Comparison of ENCODE assay signal across 8 mouse cellular contexts in the genomic region with DNA sequence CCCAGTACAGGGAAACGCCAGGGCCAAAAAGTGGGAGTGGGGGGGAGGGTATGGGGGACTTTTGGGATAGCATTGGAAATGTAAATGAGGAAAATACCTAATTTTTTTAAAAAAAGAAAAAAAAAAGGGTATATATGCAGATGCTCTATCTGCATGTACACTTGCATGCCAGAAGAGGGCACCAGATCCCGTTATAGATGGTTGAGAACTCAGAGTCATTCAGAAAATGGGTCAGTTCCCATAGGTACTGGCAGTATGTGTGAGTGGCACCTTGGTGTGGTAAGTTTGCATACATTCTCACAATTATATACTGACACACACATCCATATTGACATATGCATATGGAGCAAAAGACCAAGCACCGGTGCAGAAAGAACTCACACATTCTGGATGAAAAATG. TPM values are rescaled to one million over a fixed set of nuclear protein-coding genes. Genes with fewer than 3 reads are reported as not detected.
DNase-seq lines count a peak whose midpoint lies in the region; ATAC-seq and TF ChIP-seq lines count a peak whose summit lies in the region.
"Not testable (repeated sequence)": the region's sequence is repeated elsewhere in the genome, so short reads cannot be mapped to it uniquely, and the experiment has no call there.

No protein-coding gene starts in this region.

- not testable (repeated sequence) for TF ChIP-seq POLR2A in cerebellum, adult 2 months (IDR thresholded peaks at IDR 0.05; ENCODE audit: borderline replicate concordance, insufficient read depth, low read length); spleen, adult 2 months (IDR thresholded peaks at IDR 0.05; ENCODE audit: low read depth, low read length)

- not testable (repeated sequence) for H3K9me3 ChIP-seq in forebrain, postnatal 0 days (ENCODE audit: low read length); hindbrain, postnatal 0 days (ENCODE audit: low read length)

- not testable (repeated sequence) for H3K4me3 ChIP-seq in cerebellum, adult 2 months (replicated peaks; ENCODE audit: insufficient read depth, low read depth, low read length); forebrain, postnatal 0 days (ENCODE audit: low read depth, low read length); hindbrain, postnatal 0 days (ENCODE audit: low read length); spleen, adult 2 months (ENCODE audit: extremely low read depth, insufficient read depth, insufficient read length)

- peak; percentile 70 for DNase-seq in A20 (ENCODE audit: low read depth, low spot score)
- DNase-seq in T-cell, adult 2 months (ENCODE audit: low spot score) = peak; percentile 60
- DNase-seq in cerebellum, adult 2 months = peak in 1 of 2 experiments; percentile 59
- DNase-seq in forebrain, postnatal 0 days = peak; percentile 60
- peak; percentile 74 for DNase-seq in hindbrain, postnatal 0 days (ENCODE audit: low spot score)
- peak; percentile 44 to 53 for DNase-seq in left cerebral cortex, postnatal 14 days (ENCODE audit: low spot score in 2 of 2)
- peak; percentile 62 for DNase-seq in mesoderm, embryonic 11.5 days (ENCODE audit: low read depth, low spot score)
- peak; percentile 48 to 55 for DNase-seq in spleen, adult 2 months (ENCODE audit: low read depth in 1 of 2, low spot score in 2 of 2)

- intact Hi-C loops in left cerebral cortex, postnatal 14 days (cut with DNase I) = not testable (repeated sequence)

- H3K4me1 ChIP-seq in cerebellum, adult 2 months (ENCODE audit: control insufficient read depth, insufficient read depth, low read length); forebrain, postnatal 0 days (ENCODE audit: insufficient read depth); hindbrain, postnatal 0 days (ENCODE audit: insufficient read depth, low read length); spleen, adult 2 months (ENCODE audit: control insufficient read depth, insufficient read depth, insufficient read length): not testable (repeated sequence)

- H3K27ac ChIP-seq in cerebellum, adult 2 months (ENCODE audit: insufficient read depth, low read length); forebrain, postnatal 0 days (ENCODE audit: low read depth, low read length); hindbrain, postnatal 0 days; spleen, adult 2 months (ENCODE audit: insufficient read depth, low read length): not testable (repeated sequence)

- not testable (repeated sequence) for H3K9ac ChIP-seq in forebrain, postnatal 0 days; hindbrain, postnatal 0 days (replicated peaks; ENCODE audit: low read length)

- not testable (repeated sequence) for H3K36me3 ChIP-seq in forebrain, postnatal 0 days (ENCODE audit: insufficient read depth); hindbrain, postnatal 0 days (ENCODE audit: insufficient read depth, low read length); spleen, adult 2 months (ENCODE audit: control insufficient read depth, insufficient read depth, low read length)

- H3K27me3 ChIP-seq in cerebellum, adult 2 months (ENCODE audit: control insufficient read depth, insufficient read depth, low read length); forebrain, postnatal 0 days (ENCODE audit: insufficient read depth, low read length); hindbrain, postnatal 0 days (ENCODE audit: insufficient read depth, low read length); spleen, adult 2 months (ENCODE audit: control insufficient read depth, insufficient read depth, low read length): not testable (repeated sequence)

- WGBS in cerebellum, adult 2 months = 23% methylated on average over 3 of the region's 3 CpGs
- WGBS in forebrain, postnatal 0 days = 23% methylated on average over 3 of the region's 3 CpGs
- 27% methylated on average over 3 of the region's 3 CpGs for WGBS in hindbrain, postnatal 0 days
- 29% methylated on average over 3 of the region's 3 CpGs for WGBS in spleen, adult 2 months

- peak; percentile 40; the same call in 1 of the 2 replicates for TF ChIP-seq CTCF in cerebellum, adult 2 months (IDR thresholded peaks at IDR 0.05; ENCODE audit: borderline replicate concordance, insufficient read depth, low read depth, low read length)
- TF ChIP-seq CTCF in forebrain, postnatal 0 days (IDR thresholded peaks at IDR 0.05; ENCODE audit: low read depth) = peak; percentile 78
- peak; percentile 78 for TF ChIP-seq CTCF in hindbrain, postnatal 0 days (IDR thresholded peaks at IDR 0.05; ENCODE audit: low read depth)
- peak; percentile 12; the same call in 1 of the 2 replicates for TF ChIP-seq CTCF in spleen, adult 2 months (IDR thresholded peaks at IDR 0.05; ENCODE audit: extremely low read depth, insufficient read depth, insufficient read length, insufficient replicate concordance)

- H3K4me2 ChIP-seq in forebrain, postnatal 0 days (ENCODE audit: low read depth); hindbrain, postnatal 0 days (ENCODE audit: low read depth, low read length): not testable (repeated sequence)

- ATAC-seq in forebrain, postnatal 0 days; hindbrain, postnatal 0 days: not testable (repeated sequence)

RNA-seq across cellular contexts. Expression of a gene that starts 3.2 kb away (rescaled TPM):
- 16.3 and 17.6 TPM in 2 replicates for polyA plus RNA-seq in cerebellum, adult 2 months (2012; rRNA removed)
- 21.4 and 21.9 TPM in 2 replicates for total RNA-seq in forebrain, postnatal 0 days (2014; rRNA removed)
- polyA plus RNA-seq in forebrain, postnatal 0 days (2015; fragmentation: Nextera tagmentation; extraction: Ambion mirVana) = 19.4 and 23.2 TPM in 2 replicates
- total RNA-seq in hindbrain, postnatal 0 days (2014; rRNA removed) = 11.3 and 17.6 TPM in 2 replicates
- polyA plus RNA-seq in hindbrain, postnatal 0 days (2015; fragmentation: Nextera tagmentation; extraction: Ambion mirVana) = 22.4 and 22.6 TPM in 2 replicates
- total RNA-seq in left cerebral cortex, postnatal 14 days (2021) = 10 to 100 TPM; 17.3 to 17.7 TPM
- 2.8 and 3.7 TPM in 2 replicates for polyA plus RNA-seq in spleen, adult 2 months (2012; rRNA removed)

RNA-seq across cellular contexts. Expression of a gene that starts 10.2 kb away (rescaled TPM):
- polyA plus RNA-seq in cerebellum, adult 2 months (2012; rRNA removed) = 89.3 and 93.8 TPM in 2 replicates
- total RNA-seq in forebrain, postnatal 0 days (2014; rRNA removed) = 125 and 136 TPM in 2 replicates
- 87.5 and 104 TPM in 2 replicates for polyA plus RNA-seq in forebrain, postnatal 0 days (2015; fragmentation: Nextera tagmentation; extraction: Ambion mirVana)
- total RNA-seq in hindbrain, postnatal 0 days (2014; rRNA removed) = 142 and 178 TPM in 2 replicates
- 77.2 and 80.5 TPM in 2 replicates for polyA plus RNA-seq in hindbrain, postnatal 0 days (2015; fragmentation: Nextera tagmentation; extraction: Ambion mirVana)
- total RNA-seq in left cerebral cortex, postnatal 14 days (2021) = 10 to 100 TPM; 50.6 to 51.1 TPM
- 167 and 283 TPM in 2 replicates for polyA plus RNA-seq in spleen, adult 2 months (2012; rRNA removed)

RNA-seq across cellular contexts. Expression of a gene that starts 19.3 kb away (rescaled TPM):
- polyA plus RNA-seq in cerebellum, adult 2 months (2012; rRNA removed) = 8.4 and 10.3 TPM in 2 replicates
- 3.7 and 5.8 TPM in 2 replicates for total RNA-seq in forebrain, postnatal 0 days (2014; rRNA removed)
- 1.2 and 1.3 TPM in 2 replicates for polyA plus RNA-seq in forebrain, postnatal 0 days (2015; fragmentation: Nextera tagmentation; extraction: Ambion mirVana)
- 6.7 and 9.7 TPM in 2 replicates for total RNA-seq in hindbrain, postnatal 0 days (2014; rRNA removed)
- 2.3 and 2.4 TPM in 2 replicates for polyA plus RNA-seq in hindbrain, postnatal 0 days (2015; fragmentation: Nextera tagmentation; extraction: Ambion mirVana)
- 1 to 10 TPM; 4.6 to 5.2 TPM for total RNA-seq in left cerebral cortex, postnatal 14 days (2021)
- polyA plus RNA-seq in spleen, adult 2 months (2012; rRNA removed) = 8.6 and 9.0 TPM in 2 replicates

RNA-seq across cellular contexts. Expression of a gene that starts 47.2 kb away (rescaled TPM):
- 19.2 and 20.5 TPM in 2 replicates for polyA plus RNA-seq in cerebellum, adult 2 months (2012; rRNA removed)
- 38.3 and 51.5 TPM in 2 replicates for total RNA-seq in forebrain, postnatal 0 days (2014; rRNA removed)
- 16.2 and 21.3 TPM in 2 replicates for polyA plus RNA-seq in forebrain, postnatal 0 days (2015; fragmentation: Nextera tagmentation; extraction: Ambion mirVana)
- total RNA-seq in hindbrain, postnatal 0 days (2014; rRNA removed) = 52.1 and 53.5 TPM in 2 replicates
- 22.5 and 23.0 TPM in 2 replicates for polyA plus RNA-seq in hindbrain, postnatal 0 days (2015; fragmentation: Nextera tagmentation; extraction: Ambion mirVana)
- total RNA-seq in left cerebral cortex, postnatal 14 days (2021) = 10 to 100 TPM; 25.8 to 27.7 TPM
- polyA plus RNA-seq in spleen, adult 2 months (2012; rRNA removed) = 13.1 and 21.1 TPM in 2 replicates

Comparison
In these comparisons a context has a peak if more than half of its experiments do, and no peak if none do; other contexts are left out.
1. CTCF ChIP-seq: peak in every context shown above with its lines; median percentile 78 in forebrain, postnatal 0 days; 78 in hindbrain, postnatal 0 days; 40 in cerebellum, adult 2 months; 12 in spleen, adult 2 months.